Mouse (Mus musculus): ENCODE data around the gene Pank3. TPM values are rescaled to one million over a fixed set of nuclear protein-coding genes. Genes with fewer than 3 reads are reported as not detected.

The Pank3 gene
- 1.7 and 2.4 TPM in 2 replicates for polyA plus RNA-seq (2012)

GRCm38 (mm10) chr11:35769188-35769745 is at the start of gene Pank3:
TSS of gene Pank3 (plus strand) at chr11:35769484.

GRCm38 (mm10) chr11:35798874-35799273 is 29.6 kb downstream of the Pank3 start, which contains the start of gene Fbll1:
TSS of gene Fbll1 (minus strand) at chr11:35798884.

DNA sequence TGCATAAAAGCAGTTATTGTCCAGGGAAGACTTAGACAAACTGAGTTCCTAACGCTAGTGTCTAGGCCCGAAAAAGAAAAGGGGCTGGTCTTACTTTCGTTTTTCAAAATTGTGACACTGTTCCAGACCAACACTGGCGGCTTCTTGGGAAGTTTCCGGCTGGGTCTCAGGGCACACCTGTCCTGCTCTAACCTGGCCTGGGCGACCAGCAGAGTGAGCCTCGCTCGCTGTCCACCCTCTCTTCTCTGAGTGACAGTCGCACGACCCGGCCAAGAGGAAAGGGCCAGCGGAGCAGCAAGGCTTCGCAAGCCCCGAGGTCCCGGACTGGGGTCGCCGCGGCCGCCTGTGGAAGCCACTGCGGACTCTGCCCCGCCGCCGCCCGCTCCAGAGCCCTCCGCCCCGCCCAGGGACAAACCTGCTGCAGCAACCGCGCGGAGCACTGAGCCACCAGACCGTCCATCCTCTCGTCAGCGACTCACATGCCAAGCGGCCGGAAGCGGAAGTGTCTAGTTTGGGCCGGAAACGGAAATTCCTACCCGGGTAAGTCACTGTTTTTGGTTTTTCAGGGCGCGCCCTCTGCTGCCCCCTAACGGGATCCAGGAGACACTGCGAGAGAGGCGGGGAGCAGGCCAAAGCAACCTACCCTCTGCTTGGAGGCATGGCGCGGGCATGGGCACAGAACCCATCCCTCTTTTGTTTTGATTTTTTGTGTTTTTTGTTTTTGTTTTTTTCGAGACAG is 64.9 kb downstream of the Pank3 start, which contains the start of gene Rars:
TSS of gene Rars (minus strand) at position 485 of the 739 bp plus-strand sequence.

Other genes starting within 250 kb of the Pank3 start
- not detected in 2 replicates for gene Fbll1, start 29.4 kb downstream of the Pank3 start, polyA plus RNA-seq (2012)
- gene Rars, start 65.0 kb downstream of the Pank3 start, polyA plus RNA-seq (2012), result 5.6 and 7.4 TPM in 2 replicates
- gene Wwc1, start 211.0 kb downstream of the Pank3 start, polyA plus RNA-seq (2012), result 0.02 TPM in 1 of 2 replicates, not detected in the other